Mouse (Mus musculus): ENCODE measurements around the gene Syt3.
A peak's percentile ranks its signal among the peaks of the same experiment; 100 is the strongest.

Syt3 gene

DNA sequence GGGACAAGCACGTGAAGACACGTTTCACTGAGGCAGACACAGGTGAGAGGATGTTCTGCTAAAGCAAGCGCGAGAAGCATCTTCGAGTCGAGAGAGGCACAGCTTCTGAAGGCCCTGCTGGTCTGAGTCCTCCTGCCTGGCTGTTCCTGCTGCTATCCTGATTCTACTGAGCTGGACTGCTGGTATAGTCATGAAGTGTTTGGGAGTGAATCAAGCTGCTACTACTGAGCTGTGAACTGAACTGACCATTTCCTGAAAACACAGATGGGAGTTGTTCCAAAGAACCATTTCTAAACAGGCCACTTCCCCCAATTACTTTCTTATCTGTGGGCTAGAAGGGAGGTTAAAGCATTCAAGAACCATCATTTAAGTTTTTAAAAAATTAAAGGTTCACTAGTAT lies 29.4 kb downstream of the Syt3 start:
- no peak for DNase-seq

- DNase-seq: peak in 1 of 2 experiments; percentile 41
Measured at GRCm38 (mm10) chr7:44427666-44428065, 43.8 kb downstream of the Syt3 start.

DNA sequence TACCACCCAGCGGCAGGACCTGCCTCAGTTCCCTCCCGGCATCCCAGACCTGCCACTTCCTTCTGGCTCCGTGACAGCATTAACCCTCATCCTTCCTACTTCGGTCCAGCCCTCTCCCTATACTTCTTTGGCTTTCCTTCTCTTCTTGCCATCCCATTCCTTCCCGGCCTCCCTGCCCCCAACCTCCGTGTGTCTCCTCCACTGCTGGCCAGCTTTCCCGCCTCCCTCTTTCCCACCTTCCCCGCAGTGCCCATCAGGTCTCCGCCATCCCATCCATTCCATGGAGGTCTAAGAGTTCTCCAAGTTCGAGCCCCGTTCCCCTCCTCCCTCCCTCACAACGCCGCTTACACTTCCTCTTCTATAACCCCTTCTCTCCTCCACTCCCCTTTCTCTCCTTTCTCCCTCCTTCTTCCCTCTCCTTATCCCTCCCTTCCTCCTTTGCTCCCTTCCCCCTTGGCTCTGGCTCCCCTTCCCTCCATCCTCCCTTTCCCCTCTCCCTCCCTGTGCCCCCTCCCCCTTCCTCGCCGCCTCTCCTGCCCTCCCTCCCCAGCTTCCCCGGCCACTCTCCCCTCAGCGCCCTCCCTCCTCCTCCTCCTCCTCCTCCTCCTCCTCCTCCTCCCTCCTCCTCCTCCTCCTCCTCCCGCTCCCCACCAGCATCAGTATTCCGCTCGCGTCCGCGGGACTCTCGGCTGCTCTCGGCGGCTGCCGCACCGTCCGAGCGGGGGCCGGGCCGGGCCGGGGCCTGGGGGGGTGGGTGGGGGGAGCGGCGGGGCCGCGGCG lies 44.5 kb downstream of the Syt3 start:
- peak; percentile 68 to 69 for DNase-seq

GRCm38 (mm10) chr7:44428968-44429521 lies 45.1 kb downstream of the Syt3 start, which contains the start of gene Lrrc4b:
Lrrc4b (plus strand) TSS chr7:44429018.
- peak; percentile 57 to 65 for DNase-seq

- peak; percentile 39 to 56 for DNase-seq
Measured at GRCm38 (mm10) chr7:44429534-44430488, 45.9 kb downstream of the Syt3 start.

GRCm38 (mm10) chr7:44432550-44432949 lies 48.6 kb downstream of the Syt3 start:
- peak in 1 of 2 experiments; percentile 9 for DNase-seq

- peak; percentile 25 to 53 for DNase-seq
Measured at GRCm38 (mm10) chr7:44433371-44433770, 49.5 kb downstream of the Syt3 start.

DNA sequence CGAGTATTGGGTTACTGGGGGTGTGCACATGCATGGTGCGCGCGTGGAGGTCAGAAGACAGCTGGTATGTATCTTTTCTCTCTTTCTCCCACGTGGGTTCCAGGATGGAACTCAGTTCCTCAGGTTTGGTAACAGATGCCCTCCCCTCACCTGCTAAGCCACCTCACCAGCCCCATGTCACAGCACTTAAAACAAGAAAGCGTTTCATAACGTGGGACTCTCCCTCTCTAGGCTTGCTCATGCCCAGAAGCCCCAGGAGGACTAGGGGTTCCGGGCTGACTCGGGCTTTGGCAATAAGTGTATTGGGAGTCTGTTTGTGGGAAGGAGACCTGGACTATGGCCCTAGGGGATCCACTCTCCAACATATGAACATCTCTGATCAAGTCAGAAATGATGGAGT lies 50.2 kb downstream of the Syt3 start:
- DNase-seq: peak in 1 of 2 experiments; percentile 10

DNA sequence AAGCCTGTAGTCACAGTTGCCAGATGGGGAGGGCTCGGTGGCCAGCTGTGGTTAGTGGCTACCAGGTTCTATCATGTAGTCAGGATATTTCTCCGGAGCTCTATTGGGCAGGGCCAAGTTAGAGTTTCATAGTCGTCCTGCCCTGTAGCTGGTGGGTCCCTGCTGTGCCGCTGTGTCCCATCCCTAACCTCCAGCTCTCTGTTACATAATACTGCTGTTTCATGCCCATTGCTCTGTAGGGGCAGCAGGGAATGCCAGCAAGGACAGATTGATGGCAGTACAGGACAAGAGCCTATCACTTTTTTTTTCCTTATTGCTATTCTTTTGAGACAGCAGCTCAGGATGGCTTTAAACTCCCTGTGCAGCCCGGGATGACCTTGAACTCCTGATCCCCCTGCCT lies 51.9 kb downstream of the Syt3 start:
- DNase-seq: peak; percentile 67 to 70

- DNase-seq: peak; percentile 50 to 63
Measured at GRCm38 (mm10) chr7:44436267-44436666, 52.4 kb downstream of the Syt3 start.

DNA sequence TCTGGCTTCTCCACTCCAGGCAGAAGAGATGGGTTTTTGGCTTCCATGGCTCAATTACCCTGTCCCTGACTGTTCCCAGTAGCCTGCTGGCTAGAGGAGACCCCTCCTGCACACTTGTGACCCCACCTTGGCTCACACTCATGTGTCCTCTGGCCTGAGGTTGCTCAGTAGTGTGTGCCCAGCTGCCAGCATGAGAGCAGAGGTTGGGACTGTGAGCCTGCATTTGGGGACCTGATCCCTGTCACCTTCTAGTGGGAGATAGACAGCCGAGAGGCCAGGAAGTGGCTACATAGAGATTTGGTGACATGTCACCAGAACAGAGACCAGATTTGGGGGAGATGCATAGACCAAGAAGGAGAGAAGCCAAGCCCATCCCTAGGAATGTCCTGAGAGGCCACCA lies 53.3 kb downstream of the Syt3 start:
- no peak for DNase-seq

- peak; percentile 74 to 82 for DNase-seq
Measured at GRCm38 (mm10) chr7:44437933-44438332, 54.0 kb downstream of the Syt3 start.

DNA sequence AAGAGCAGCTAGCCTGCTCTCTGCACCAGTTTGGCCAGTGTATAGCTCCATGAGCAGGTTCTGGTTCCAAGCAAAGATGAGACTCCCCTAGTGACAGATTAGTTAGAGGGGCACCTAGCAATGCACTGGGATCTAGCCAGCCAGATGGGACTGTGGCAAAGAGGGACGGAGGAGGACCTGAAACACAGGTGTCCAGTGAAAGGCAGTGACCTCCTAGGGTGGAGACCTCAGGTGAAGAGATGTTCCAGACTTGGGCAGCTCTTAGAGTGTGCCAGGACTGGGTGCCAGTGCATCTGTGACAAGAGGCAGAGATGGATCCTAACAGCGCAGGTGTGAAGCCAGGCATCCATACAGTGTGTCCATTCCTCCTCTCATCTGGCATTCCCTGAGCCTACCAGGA lies 55.8 kb downstream of the Syt3 start:
- no peak for DNase-seq

- no peak for DNase-seq
Measured at GRCm38 (mm10) chr7:44440479-44440878, 56.6 kb downstream of the Syt3 start.

DNA sequence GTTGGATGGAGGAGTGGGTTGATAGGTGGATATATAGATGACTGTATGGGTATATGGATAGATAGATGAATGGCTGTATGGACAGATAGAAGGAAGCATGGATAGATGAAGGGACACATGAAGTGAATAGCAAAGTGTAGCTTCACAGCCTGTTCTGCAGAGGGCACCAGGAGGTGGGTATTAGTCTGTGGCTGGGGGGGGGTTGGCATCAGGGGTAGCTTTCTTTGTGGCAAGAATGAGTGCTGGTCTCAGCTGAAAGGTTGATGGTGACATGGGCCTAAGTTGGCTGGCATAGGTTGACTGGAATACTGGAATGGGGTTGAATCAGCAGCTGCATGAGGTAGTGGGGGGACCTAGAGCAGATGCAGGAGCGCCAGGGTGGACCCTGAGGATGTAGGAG lies 57.3 kb downstream of the Syt3 start:
- DNase-seq: no peak

GRCm38 (mm10) chr7:44441648-44442109 lies 57.8 kb downstream of the Syt3 start:
- peak; percentile 71 to 73 for DNase-seq

DNA sequence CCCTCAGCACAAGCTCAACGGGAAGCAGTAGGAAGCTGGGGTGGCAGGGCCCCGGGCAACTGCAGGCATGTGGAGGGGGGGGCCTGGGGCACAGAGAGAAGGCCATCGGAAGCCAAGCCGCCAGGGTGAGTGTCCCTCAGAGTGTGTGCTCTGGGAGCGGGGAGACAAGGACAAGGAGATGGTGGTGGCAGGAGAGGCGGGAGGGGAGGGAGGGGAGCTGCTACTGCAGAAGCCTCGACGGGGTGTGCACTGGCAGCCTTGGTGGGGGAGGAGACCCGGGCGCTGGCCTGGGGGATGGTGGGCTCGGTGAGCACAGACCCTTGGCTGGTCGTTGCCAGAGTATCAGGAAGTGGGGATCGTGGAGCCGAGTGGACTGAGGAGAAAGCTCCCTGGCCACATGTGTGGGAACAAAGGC lies 58.5 kb downstream of the Syt3 start:
- DNase-seq: peak in 1 of 2 experiments; percentile 66

DNA sequence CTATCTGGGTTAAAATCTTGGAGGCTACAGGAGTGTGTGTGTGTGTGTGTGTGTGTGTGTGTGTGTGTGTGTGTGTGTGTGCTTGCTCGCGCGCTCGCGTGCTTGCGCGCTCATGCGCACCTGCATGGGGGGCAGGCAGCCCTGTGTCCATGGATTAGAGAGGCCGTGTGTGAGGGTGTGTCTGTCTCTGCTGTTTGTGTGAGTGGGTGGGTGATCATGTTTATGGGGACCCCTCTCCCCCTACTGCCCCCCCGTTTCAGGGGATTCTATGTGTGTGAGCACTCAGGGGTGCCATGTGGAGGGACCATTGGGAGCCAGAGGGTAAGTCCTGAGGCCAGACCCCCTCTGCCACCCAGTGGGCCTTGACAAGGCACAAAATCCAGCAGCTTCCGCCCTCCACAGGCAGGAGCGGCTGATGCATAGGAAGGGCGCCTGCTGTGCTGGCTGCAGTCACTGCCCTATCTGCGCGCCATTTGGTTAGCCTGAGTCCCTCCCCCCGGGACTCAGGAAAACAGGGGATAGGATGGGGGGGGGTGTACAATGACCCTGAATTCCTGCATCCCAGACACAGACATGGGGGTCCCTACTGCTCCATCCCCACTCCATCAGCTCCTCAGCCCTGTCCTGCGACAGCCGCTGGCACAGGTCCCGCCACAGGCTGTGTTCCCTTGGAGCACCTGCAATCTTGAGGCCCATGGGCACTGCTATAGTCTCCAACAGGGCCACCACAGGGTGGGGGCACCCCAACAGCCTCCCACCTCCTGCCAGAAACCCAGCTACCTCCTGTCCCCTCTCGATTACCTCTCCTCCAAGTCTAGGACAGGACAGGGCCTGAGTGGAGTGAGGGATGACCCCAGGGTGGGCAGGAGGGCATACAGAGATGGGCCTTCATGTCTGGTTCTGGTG lies 59.6 kb downstream of the Syt3 start:
- peak; percentile 78 to 81 for DNase-seq

DNA sequence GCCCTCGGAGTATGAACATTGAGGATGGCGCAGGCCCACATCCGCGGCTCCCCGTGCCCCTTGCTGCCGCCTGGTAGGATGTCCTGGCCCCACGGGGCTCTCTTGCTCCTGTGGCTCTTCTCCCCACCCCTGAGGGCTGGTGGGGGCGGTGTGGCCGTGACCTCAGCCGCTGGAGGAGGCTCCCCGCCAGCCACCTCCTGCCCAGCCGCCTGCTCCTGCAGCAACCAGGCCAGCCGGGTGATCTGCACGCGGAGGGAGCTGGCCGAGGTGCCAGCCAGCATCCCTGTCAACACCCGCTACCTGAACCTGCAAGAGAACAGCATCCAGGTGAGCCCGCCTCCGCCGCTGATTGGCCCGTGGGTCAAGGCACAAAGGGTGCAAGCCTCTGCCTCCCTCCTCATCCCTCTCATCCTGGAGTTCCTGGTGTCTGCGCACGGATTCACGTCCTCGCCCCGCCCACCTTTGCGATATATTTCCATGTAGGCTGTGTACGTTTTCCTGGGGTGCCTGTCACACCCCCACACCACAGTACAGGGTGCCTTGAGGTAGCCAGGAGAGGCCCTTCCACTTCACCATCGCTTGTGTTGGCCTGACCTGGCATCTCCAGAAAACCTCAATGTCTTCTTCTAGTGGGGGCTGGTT lies 61.1 kb downstream of the Syt3 start:
- peak; percentile 49 to 54 for DNase-seq

DNA sequence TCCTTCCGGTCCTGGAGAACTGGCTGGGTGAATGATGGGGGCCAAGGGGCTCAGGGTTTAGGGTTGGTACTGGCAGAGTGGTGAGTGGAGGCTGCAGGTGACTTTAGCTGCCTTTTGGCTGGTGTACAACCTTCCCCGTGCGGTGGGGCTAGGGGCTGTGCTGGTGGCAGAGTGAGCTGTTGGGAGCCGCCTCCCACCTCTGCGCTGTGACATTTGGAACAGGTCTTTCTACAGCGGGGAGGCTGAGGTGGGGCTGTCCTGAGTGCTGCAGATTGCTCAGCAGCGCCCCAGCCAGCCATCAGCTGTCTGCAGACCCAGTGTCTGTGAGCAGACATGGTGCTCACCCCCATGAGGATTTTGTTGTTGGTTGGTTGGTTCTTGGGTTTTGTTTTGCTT lies 61.6 kb downstream of the Syt3 start:
- peak in 1 of 2 experiments; percentile 60 for DNase-seq

- DNase-seq: peak; percentile 75 to 81
Measured at GRCm38 (mm10) chr7:44446070-44446855, 62.4 kb downstream of the Syt3 start.
